Mouse (Mus musculus): ENCODE results near the gene Kcnj15. TPM values are rescaled to one million over a fixed set of nuclear protein-coding genes. Genes with fewer than 3 reads are reported as not detected.

Gene Kcnj15
- polyA plus RNA-seq, 1 experiment from 2014 or later = 3.1 TPM

GRCm38 (mm10) chr16:95344961-95345360, 87.6 kb downstream of the Kcnj15 start:
- 62% methylated on average over 10 of the region's 10 CpGs for WGBS
- no peak overlapping the region for H3K4me2 ChIP-seq (ENCODE audit: low read depth, low read length)
- H3K27ac ChIP-seq (ENCODE audit: low read length) = peak overlapping the region; percentile 10; the same call in 1 of the 2 replicates
- H3K4me3 ChIP-seq (ENCODE audit: low read length) = no peak overlapping the region
- peaks cover 29% of the 10 kb centered on the region for H3K4me1 ChIP-seq (ENCODE audit: control insufficient read depth, insufficient read depth, low read length)
- H3K9ac ChIP-seq (ENCODE audit: low read length) = no peak overlapping the region
- no peaks in the 10 kb centered on the region for H3K9me3 ChIP-seq (replicated peaks; ENCODE audit: control insufficient read depth, low read length)
- H3K36me3 ChIP-seq (ENCODE audit: control insufficient read depth, insufficient read depth) = no peaks in the 10 kb centered on the region
- H3K27me3 ChIP-seq (ENCODE audit: control insufficient read depth, insufficient read depth, low read length) = no peaks in the 10 kb centered on the region
- no peak for ATAC-seq (replicated peaks; ENCODE audit: extremely low read depth, insufficient read depth, low FRiP score)

- Histone ChIP-seq H3K4me2 (ENCODE audit: low read depth, low read length) (no peak overlapping the region), H3K9ac (ENCODE audit: low read length) (no peak overlapping the region), H3K27me3 (ENCODE audit: control insufficient read depth, insufficient read depth, low read length) (no peaks in the 10 kb centered on the region), H3K36me3 (ENCODE audit: control insufficient read depth, insufficient read depth) (no peaks in the 10 kb centered on the region), H3K4me3 (ENCODE audit: low read length) (no peak overlapping the region), H3K9me3 (replicated peaks; ENCODE audit: control insufficient read depth, low read length) (no peaks in the 10 kb centered on the region), H3K27ac (ENCODE audit: low read length) (no peak overlapping the region), H3K4me1 (ENCODE audit: control insufficient read depth, insufficient read depth, low read length) (peaks cover 26% of the 10 kb centered on the region)
- no peak for ATAC-seq (replicated peaks; ENCODE audit: extremely low read depth, insufficient read depth, low FRiP score)
- 2% methylated on average over 7 of the region's 7 CpGs for WGBS
Measured at GRCm38 (mm10) chr16:95345882-95346281, 88.5 kb downstream of the Kcnj15 start.

- Histone ChIP-seq H3K9me3 (replicated peaks; ENCODE audit: control insufficient read depth, low read length) (no peaks in the 10 kb centered on the region), H3K9ac (ENCODE audit: low read length) (peak overlapping the region; percentile 3), H3K27me3 (ENCODE audit: control insufficient read depth, insufficient read depth, low read length) (no peaks in the 10 kb centered on the region), H3K4me2 (ENCODE audit: low read depth, low read length) (peak overlapping the region; percentile 6), H3K36me3 (ENCODE audit: control insufficient read depth, insufficient read depth) (no peaks in the 10 kb centered on the region), H3K4me3 (ENCODE audit: low read length) (no peak overlapping the region), H3K4me1 (ENCODE audit: control insufficient read depth, insufficient read depth, low read length) (peaks cover 19% of the 10 kb centered on the region), H3K27ac (ENCODE audit: low read length) (peak overlapping the region; percentile 66)
- peak; percentile 85 for ATAC-seq (replicated peaks; ENCODE audit: extremely low read depth, insufficient read depth, low FRiP score)
- 4% methylated on average over 3 of the region's 3 CpGs for WGBS
Measured at GRCm38 (mm10) chr16:95347202-95347601, 89.8 kb downstream of the Kcnj15 start.

- no peaks in the 10 kb centered on the region for H3K36me3 ChIP-seq (ENCODE audit: control insufficient read depth, insufficient read depth)
- H3K9me3 ChIP-seq (replicated peaks; ENCODE audit: control insufficient read depth, low read length) = no peaks in the 10 kb centered on the region
- WGBS = 74% methylated on average over 9 of the region's 9 CpGs
- ATAC-seq (replicated peaks; ENCODE audit: extremely low read depth, insufficient read depth, low FRiP score) = no peak
- H3K27me3 ChIP-seq (ENCODE audit: control insufficient read depth, insufficient read depth, low read length) = no peaks in the 10 kb centered on the region
- no peak overlapping the region for H3K27ac ChIP-seq (ENCODE audit: low read length)
- H3K9ac ChIP-seq (ENCODE audit: low read length) = no peak overlapping the region
- H3K4me3 ChIP-seq (ENCODE audit: low read length) = no peak overlapping the region
- H3K4me2 ChIP-seq (ENCODE audit: low read depth, low read length) = no peak overlapping the region
- peaks cover 21% of the 10 kb centered on the region for H3K4me1 ChIP-seq (ENCODE audit: control insufficient read depth, insufficient read depth, low read length)
Measured at GRCm38 (mm10) chr16:95348555-95348954, 91.2 kb downstream of the Kcnj15 start.

- Histone ChIP-seq H3K9ac (ENCODE audit: low read length) (no peak overlapping the region), H3K4me2 (ENCODE audit: low read depth, low read length) (no peak overlapping the region), H3K9me3 (replicated peaks; ENCODE audit: control insufficient read depth, low read length) (no peaks in the 10 kb centered on the region), H3K27me3 (ENCODE audit: control insufficient read depth, insufficient read depth, low read length) (no peaks in the 10 kb centered on the region), H3K4me1 (ENCODE audit: control insufficient read depth, insufficient read depth, low read length) (peaks cover 21% of the 10 kb centered on the region), H3K36me3 (ENCODE audit: control insufficient read depth, insufficient read depth) (no peaks in the 10 kb centered on the region), H3K4me3 (ENCODE audit: low read length) (no peak overlapping the region), H3K27ac (ENCODE audit: low read length) (no peak overlapping the region)
- ATAC-seq (replicated peaks; ENCODE audit: extremely low read depth, insufficient read depth, low FRiP score) = no peak
- WGBS = 70% methylated on average over 6 of the region's 6 CpGs
Measured at GRCm38 (mm10) chr16:95349344-95349743, 92.0 kb downstream of the Kcnj15 start.

- Histone ChIP-seq H3K9ac (ENCODE audit: low read length) (no peak overlapping the region), H3K4me3 (ENCODE audit: low read length) (no peak overlapping the region), H3K27me3 (ENCODE audit: control insufficient read depth, insufficient read depth, low read length) (no peaks in the 10 kb centered on the region), H3K9me3 (replicated peaks; ENCODE audit: control insufficient read depth, low read length) (no peaks in the 10 kb centered on the region), H3K27ac (ENCODE audit: low read length) (no peak overlapping the region), H3K36me3 (ENCODE audit: control insufficient read depth, insufficient read depth) (no peaks in the 10 kb centered on the region), H3K4me2 (ENCODE audit: low read depth, low read length) (no peak overlapping the region), H3K4me1 (ENCODE audit: control insufficient read depth, insufficient read depth, low read length) (peaks cover 21% of the 10 kb centered on the region)
- no peak for ATAC-seq (replicated peaks; ENCODE audit: extremely low read depth, insufficient read depth, low FRiP score)
- 71% methylated on average over 5 of the region's 5 CpGs for WGBS
Measured at GRCm38 (mm10) chr16:95349745-95350144, 92.4 kb downstream of the Kcnj15 start.

Data from heart, embryonic 16.5 days (tissue).